Mouse (Mus musculus) ES-E14 (cell line): ENCODE data around the gene Gm39115.

Experiments
- HCFC1 ChIP-seq: IDR thresholded peaks from 2 replicates; pipeline ENCODE4 v1.6.1; 2012; ENCODE audit warnings: low read length, inconsistent platforms, borderline replicate concordance; ENCODE audit not compliant: insufficient read depth
- MAFK ChIP-seq: IDR thresholded peaks from 2 replicates; pipeline ENCODE4 v1.6.1; 2014; ENCODE audit warnings: mild to moderate bottlenecking, low read depth, low read length, inconsistent platforms; ENCODE audit not compliant: insufficient read depth
- ZC3H11A ChIP-seq: IDR thresholded peaks from 2 replicates; pipeline ENCODE4 v1.6.1; 2012; ENCODE audit warnings: low read depth, mild to moderate bottlenecking, inconsistent platforms, low read length, borderline replicate concordance
- ZNF384 ChIP-seq: IDR thresholded peaks from 2 replicates; pipeline ENCODE4 v1.6.1; 2012; ENCODE audit warnings: low read depth, low read length, inconsistent platforms

GRCm38 (mm10) chr7:142181021-142181420, 45.2 kb upstream of the Gm39115 start:
- TF ChIP-seq MAFK (no peak), HCFC1 (no peak), ZC3H11A (no peak), ZNF384 (no peak)
